Mouse (Mus musculus) lung, postnatal 0 days (tissue): ENCODE measurements around the gene Asb16. TPM values are rescaled to one million over a fixed set of nuclear protein-coding genes. Genes with fewer than 3 reads are reported as not detected.

ENCODE experiments used
- ATAC-seq: fragments of 200-750 bp; cut with Nextera tagmentation; 2 replicates; pipeline ENCODE4 v1.8.0; 2017; ENCODE audit warnings: moderate library complexity
- DNase-seq: peaks from one replicate; pipeline ENCODE4 v3.0.0-alpha.2; 2016; ENCODE audit warnings: low spot score
- H3K27ac ChIP-seq: fragments of 300-500 bp; sonication (generic); 2 replicates; pipeline ENCODE4 v1.5.1; 2014; ENCODE audit warnings: antibody characterized with exemption, mild to moderate bottlenecking, low read length, mixed read lengths
- H3K27me3 ChIP-seq: fragments of 300-500 bp; sonication (generic); replicated peaks from 2 replicates; pipeline ENCODE4 v1.6.1; 2014; ENCODE audit warnings: low read length, mixed read lengths; ENCODE audit not compliant: insufficient read depth
- H3K36me3 ChIP-seq: fragments of 300-500 bp; sonication (generic); 2 replicates; pipeline ENCODE4 v1.6.1; 2014; ENCODE audit warnings: low read length, mixed read lengths; ENCODE audit not compliant: insufficient read depth
- H3K4me1 ChIP-seq: fragments of 300-500 bp; sonication (generic); 2 replicates; pipeline ENCODE4 v1.6.1; 2014; ENCODE audit warnings: antibody characterized with exemption, low read depth, low read length, mixed read lengths; ENCODE audit not compliant: insufficient read depth
- H3K4me2 ChIP-seq: fragments of 300-500 bp; sonication (generic); replicated peaks from 2 replicates; pipeline ENCODE4 v1.6.1; 2014; ENCODE audit warnings: low read depth, mild to moderate bottlenecking, low read length, moderate library complexity, mixed read lengths
- H3K4me3 ChIP-seq: fragments of 300-500 bp; sonication (generic); 2 replicates; pipeline ENCODE4 v1.5.1; 2014; ENCODE audit warnings: low read depth, low read length
- H3K9ac ChIP-seq: fragments of 300-500 bp; sonication (generic); replicated peaks from 2 replicates; pipeline ENCODE4 v1.6.1; 2014; ENCODE audit warnings: low read depth, mild to moderate bottlenecking
- H3K9me3 ChIP-seq: fragments of 300-500 bp; sonication (generic); 2 replicates; pipeline ENCODE4 v1.6.1; 2016; ENCODE audit warnings: low read length, mixed read lengths
- CTCF ChIP-seq: IDR thresholded peaks from 2 replicates; pipeline ENCODE4 v1.5.1; 2016; ENCODE audit warnings: antibody characterized with exemption, mild to moderate bottlenecking
- EP300 ChIP-seq: IDR thresholded peaks from 2 replicates; pipeline ENCODE4 v1.6.1; 2016; ENCODE audit warnings: antibody characterized with exemption, mild to moderate bottlenecking, control low read depth
- WGBS: fragments of 180-500 bp; shearing (Covaris S2); extraction: QIAGEN DNeasy Blood & Tissue Kit; methylation state at CpG from one replicate; pipeline ENCODE4 v1.1.7; 2014; 5-methylcytosine and 5-hydroxymethylcytosine counted together
- polyA plus RNA-seq: library from polyadenylated mRNA; unstranded; fragments of >200 nt; fragmentation: Nextera tagmentation; extraction: Ambion mirVana; gene quantifications from 2 replicates; pipeline ENCODE4 v1.2.1, GENCODE M21; 2015

The Asb16 gene
- polyA plus RNA-seq, 1 experiment from 2014 or later, result not detected

DNA sequence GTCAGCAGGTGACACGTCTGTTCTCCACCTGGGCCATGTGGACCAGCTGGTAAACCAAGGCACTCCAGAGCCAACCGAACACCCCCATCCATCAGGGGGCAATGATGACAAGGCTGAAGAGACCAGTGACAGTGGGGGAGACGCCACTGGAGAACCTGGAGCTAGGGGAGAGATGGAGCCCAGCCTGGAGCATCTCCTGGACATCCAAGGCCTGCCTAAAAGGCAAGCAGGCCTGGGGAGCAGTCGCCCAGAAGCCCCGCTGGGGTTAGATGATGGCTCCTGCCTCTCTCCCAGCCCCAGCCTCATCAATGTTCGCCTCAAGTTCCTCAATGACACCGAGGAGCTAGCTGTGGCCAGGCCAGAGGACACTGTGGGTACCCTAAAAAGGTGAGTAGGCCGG is 18.9 kb downstream of the Asb16 start:
- no peaks in the 10 kb centered on the region for H3K9me3 ChIP-seq
- no peak for DNase-seq
- H3K9ac ChIP-seq, result no peak overlapping the region
- no peak overlapping the region for H3K4me2 ChIP-seq
- no peak for ATAC-seq
- WGBS, result 90% methylated on average over 8 of the region's 8 CpGs
- H3K36me3 ChIP-seq, result peaks cover 36% of the 10 kb centered on the region
- no peaks in the 10 kb centered on the region for H3K27me3 ChIP-seq
- peaks cover 7% of the 10 kb centered on the region; the same call in 1 of the 2 replicates for H3K4me1 ChIP-seq
- no peak for TF ChIP-seq EP300
- TF ChIP-seq CTCF, result no peak
- no peak overlapping the region for H3K4me3 ChIP-seq
- H3K27ac ChIP-seq, result no peak overlapping the region

DNA sequence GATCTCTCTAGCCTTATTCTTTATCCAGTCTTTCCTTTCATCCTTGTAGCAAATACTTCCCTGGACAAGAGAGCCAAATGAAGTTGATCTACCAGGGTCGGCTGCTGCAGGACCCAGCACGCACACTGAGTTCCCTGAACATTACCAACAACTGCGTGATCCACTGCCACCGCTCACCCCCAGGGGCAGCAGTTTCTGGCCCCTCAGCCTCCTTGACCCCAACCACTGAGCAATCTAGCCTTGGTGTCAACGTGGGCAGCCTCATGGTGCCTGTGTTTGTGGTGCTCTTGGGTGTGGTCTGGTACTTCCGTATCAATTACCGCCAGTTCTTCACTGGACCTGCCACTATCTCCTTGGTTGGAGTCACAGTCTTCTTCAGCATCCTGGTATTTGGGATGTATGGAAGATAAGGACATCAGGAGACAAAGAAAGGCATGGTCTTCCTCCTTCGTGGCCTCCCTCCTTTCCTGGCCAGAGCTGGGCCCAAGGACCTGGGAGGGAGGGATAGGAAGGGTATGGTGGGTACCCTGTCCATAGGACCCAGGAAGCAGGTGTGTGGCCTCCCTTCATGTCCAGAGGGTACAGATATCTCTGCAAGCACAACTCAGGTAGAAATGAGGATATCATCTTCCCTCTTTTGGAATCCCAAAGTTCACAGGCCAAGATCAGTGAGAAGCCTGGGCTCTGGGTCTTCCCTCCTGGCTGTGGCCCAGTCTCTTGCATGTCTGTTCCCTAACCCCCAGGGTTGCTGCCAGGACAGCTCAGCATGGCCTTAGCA is 19.7 kb downstream of the Asb16 start:
- H3K9me3 ChIP-seq, result no peaks in the 10 kb centered on the region
- DNase-seq (no peak), ATAC-seq (no peak)
- peaks cover 7% of the 10 kb centered on the region; the same call in 1 of the 2 replicates for H3K4me1 ChIP-seq
- H3K4me3 ChIP-seq, result no peak overlapping the region
- no peaks in the 10 kb centered on the region for H3K27me3 ChIP-seq
- no peak for TF ChIP-seq CTCF
- H3K36me3 ChIP-seq, result peaks cover 39% of the 10 kb centered on the region
- no peak overlapping the region for H3K27ac ChIP-seq
- no peak overlapping the region for H3K9ac ChIP-seq
- WGBS, result 80% methylated on average over 8 of the region's 8 CpGs
- H3K4me2 ChIP-seq, result no peak overlapping the region

DNA sequence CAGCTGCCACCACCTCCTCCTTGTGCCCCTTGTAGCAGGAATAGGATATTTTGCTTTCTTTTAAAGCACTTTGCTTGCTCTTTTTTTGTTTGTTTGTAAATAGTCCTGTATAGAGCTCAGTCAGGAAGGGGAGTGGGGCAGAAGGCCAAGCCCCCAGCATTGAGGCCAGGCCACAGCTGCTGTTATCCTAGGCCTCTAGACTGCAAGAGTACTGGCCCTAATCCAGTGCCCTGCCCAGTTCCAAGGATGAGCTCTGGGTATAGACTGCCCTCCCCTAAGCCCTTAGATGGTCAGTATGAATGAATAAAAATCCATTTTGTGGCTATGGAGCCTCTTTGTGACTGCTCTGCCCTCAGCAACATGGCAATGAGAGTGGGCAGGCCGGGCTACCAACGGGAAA is 20.4 kb downstream of the Asb16 start:
- no peaks in the 10 kb centered on the region for H3K27me3 ChIP-seq
- no peak overlapping the region for H3K4me2 ChIP-seq
- DNase-seq, result no peak
- WGBS, result 77% methylated on average over 2 of the region's 2 CpGs
- H3K9me3 ChIP-seq, result no peaks in the 10 kb centered on the region
- TF ChIP-seq EP300 (no peak), CTCF (no peak)
- ATAC-seq, result no peak
- no peak overlapping the region for H3K9ac ChIP-seq
- peaks cover 7% of the 10 kb centered on the region; the same call in 1 of the 2 replicates for H3K4me1 ChIP-seq
- no peak overlapping the region for H3K27ac ChIP-seq
- H3K36me3 ChIP-seq, result peaks cover 39% of the 10 kb centered on the region
- H3K4me3 ChIP-seq, result no peak overlapping the region

DNA sequence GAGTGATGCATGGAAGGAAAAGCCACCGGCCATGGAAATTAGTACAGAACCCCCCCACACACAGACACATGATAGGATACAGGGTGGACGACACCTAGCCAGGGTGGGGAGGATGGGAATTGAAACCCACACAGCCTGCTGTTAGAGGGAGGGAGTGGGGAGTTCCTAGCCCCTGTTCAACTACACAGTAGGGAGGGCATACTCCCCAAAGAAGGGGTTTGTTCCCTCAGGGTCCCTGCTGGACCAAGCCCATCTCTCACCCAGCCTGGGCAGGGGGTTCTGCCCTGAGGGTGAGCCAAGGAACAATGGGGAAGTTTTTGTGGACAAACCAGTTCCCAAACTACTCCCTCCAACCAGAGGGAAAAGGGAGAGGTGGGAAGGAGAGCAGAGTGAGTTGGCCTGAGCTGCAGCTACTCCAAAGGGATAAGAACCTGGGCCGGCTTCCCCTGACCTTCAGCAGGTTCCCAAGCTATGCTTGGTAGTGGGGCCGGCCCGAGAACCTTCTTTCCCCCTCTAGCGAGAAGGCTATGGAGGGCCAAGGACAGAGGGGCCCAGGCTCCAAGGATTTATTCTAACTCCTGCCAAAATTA is 21.1 kb downstream of the Asb16 start:
- Histone ChIP-seq H3K9me3 (no peaks in the 10 kb centered on the region), H3K4me1 (peaks cover 7% of the 10 kb centered on the region; the same call in 1 of the 2 replicates), H3K9ac (no peak overlapping the region), H3K27me3 (no peaks in the 10 kb centered on the region), H3K27ac (no peak overlapping the region), H3K4me3 (no peak overlapping the region), H3K36me3 (peaks cover 39% of the 10 kb centered on the region), H3K4me2 (no peak overlapping the region)
- TF ChIP-seq EP300, result no peak
- TF ChIP-seq CTCF, result no peak
- no peak for ATAC-seq
- DNase-seq, result no peak
- 52% methylated on average over 6 of the region's 6 CpGs for WGBS

DNA sequence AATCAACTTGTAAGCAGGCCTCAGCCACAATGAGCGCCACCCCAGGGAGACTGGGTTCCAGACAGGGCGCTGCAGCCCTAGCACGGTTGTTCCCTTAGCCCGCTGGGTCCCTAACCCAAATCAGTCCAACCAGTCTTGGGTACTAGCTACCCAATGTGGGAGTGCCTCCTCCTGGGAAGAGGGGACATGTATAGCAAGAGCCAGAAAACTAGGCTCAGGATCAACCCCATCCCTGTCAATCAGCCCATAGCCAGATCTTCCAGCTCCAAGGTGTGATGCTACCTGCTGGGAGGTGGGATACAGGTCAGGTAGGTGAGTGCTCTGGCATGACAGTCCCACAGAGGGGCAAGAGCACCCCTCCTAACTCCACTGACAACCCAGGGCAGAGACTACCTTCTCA is 21.6 kb downstream of the Asb16 start:
- DNase-seq (no peak), ATAC-seq (no peak)
- peaks cover 39% of the 10 kb centered on the region for H3K36me3 ChIP-seq

DNA sequence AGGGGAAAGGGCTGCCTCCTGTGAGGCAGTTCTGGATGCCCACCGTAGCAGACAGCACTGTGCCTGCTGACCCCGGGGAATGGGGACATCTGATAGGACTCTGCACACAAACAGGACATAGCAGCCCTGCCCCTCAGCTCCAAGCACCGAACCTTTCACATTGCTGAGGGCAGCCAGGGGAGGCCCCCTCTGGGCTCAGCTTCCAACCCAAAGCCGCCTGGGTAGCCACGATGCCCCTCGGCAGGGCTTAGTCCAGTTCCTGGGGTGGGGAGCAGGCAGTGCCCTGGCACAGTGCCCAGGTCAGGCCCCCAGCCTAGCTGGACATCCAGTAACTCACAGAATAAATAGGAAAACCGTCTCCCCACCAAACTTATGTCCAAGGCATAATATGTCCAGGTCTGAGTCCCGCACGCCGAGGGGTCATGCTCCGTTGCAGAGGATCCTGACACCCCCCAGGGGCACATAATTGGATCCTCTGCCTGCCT is 22.6 kb downstream of the Asb16 start:
- Histone ChIP-seq H3K9ac (no peak overlapping the region), H3K36me3 (peaks cover 39% of the 10 kb centered on the region), H3K27ac (no peak overlapping the region), H3K27me3 (no peaks in the 10 kb centered on the region), H3K9me3 (no peaks in the 10 kb centered on the region), H3K4me2 (no peak overlapping the region), H3K4me1 (peaks cover 8% of the 10 kb centered on the region; the same call in 1 of the 2 replicates), H3K4me3 (no peak overlapping the region)
- ATAC-seq (no peak), DNase-seq (no peak)
- WGBS, result 78% methylated on average over 11 of the region's 11 CpGs
- TF ChIP-seq EP300 (no peak), CTCF (no peak)

More for the DNA sequence above, 21.6 kb downstream of the Asb16 start:
- peaks cover 12% of the 10 kb centered on the region; the same call in 1 of the 2 replicates for H3K4me1 ChIP-seq
- no peaks in the 10 kb centered on the region for H3K9me3 ChIP-seq
- no peak overlapping the region for H3K4me3 ChIP-seq
- H3K27ac ChIP-seq, result no peak overlapping the region
- 88% methylated on average over 4 of the region's 4 CpGs for WGBS
- no peak overlapping the region for H3K9ac ChIP-seq
- H3K27me3 ChIP-seq, result no peaks in the 10 kb centered on the region
- TF ChIP-seq CTCF (no peak), EP300 (no peak)
- no peak overlapping the region for H3K4me2 ChIP-seq
